Mouse (Mus musculus) liver, embryonic 15.5 days (tissue): ENCODE measurements around the gene Slco4a1. TPM values are rescaled to one million over a fixed set of nuclear protein-coding genes. Genes with fewer than 3 reads are reported as not detected.

Experiments used
- ATAC-seq: fragments of 200-750 bp; cut with Nextera tagmentation; 2 replicates; pipeline ENCODE4 v1.8.0; 2017; ENCODE audit warnings: moderate number of reproducible peaks, mild to moderate bottlenecking, moderate library complexity; ENCODE audit not compliant: insufficient read depth
- H3K27ac ChIP-seq: fragments of 300-500 bp; sonication (generic); replicated peaks from 2 replicates; pipeline ENCODE4 v1.5.1; 2015; ENCODE audit warnings: mild to moderate bottlenecking, inconsistent platforms
- H3K27me3 ChIP-seq: fragments of 300-500 bp; sonication (generic); 2 replicates; pipeline ENCODE4 v1.6.1; 2015; ENCODE audit warnings: mild to moderate bottlenecking, inconsistent platforms
- H3K36me3 ChIP-seq: fragments of 300-500 bp; sonication (generic); replicated peaks from 2 replicates; pipeline ENCODE4 v1.6.1; 2015; ENCODE audit warnings: moderate library complexity, mild to moderate bottlenecking, inconsistent platforms
- H3K4me1 ChIP-seq: fragments of 300-500 bp; sonication (generic); replicated peaks from 2 replicates; pipeline ENCODE4 v1.6.1; 2015; ENCODE audit warnings: inconsistent platforms
- H3K4me2 ChIP-seq: fragments of 300-500 bp; sonication (generic); 2 replicates; pipeline ENCODE4 v1.6.1; 2015; ENCODE audit warnings: moderate library complexity, mild to moderate bottlenecking, inconsistent platforms
- H3K4me3 ChIP-seq: fragments of 300-500 bp; sonication (generic); replicated peaks from 2 replicates; pipeline ENCODE4 v1.5.1; 2015; ENCODE audit warnings: mild to moderate bottlenecking, inconsistent platforms
- H3K9ac ChIP-seq: fragments of 300-500 bp; sonication (generic); 2 replicates; pipeline ENCODE4 v1.6.1; 2015; ENCODE audit warnings: moderate library complexity, mild to moderate bottlenecking, inconsistent platforms
- H3K9me3 ChIP-seq: fragments of 300-500 bp; sonication (generic); replicated peaks from 2 replicates; pipeline ENCODE4 v1.6.1; 2016; ENCODE audit warnings: inconsistent platforms
- WGBS: fragments of 180-500 bp; shearing (Covaris S2); methylation state at CpG from one replicate; pipeline ENCODE4 v1.1.7; 2015; ENCODE audit warnings: mixed read lengths; ENCODE audit not compliant: insufficient replicate concordance; 5-methylcytosine and 5-hydroxymethylcytosine counted together
- polyA plus RNA-seq: library from polyadenylated mRNA; unstranded; fragments of >200 nt; fragmentation: Nextera tagmentation; extraction: Ambion mirVana; gene quantifications from 2 replicates; pipeline ENCODE4 v1.2.1, GENCODE M21; 2015

The Slco4a1 gene
- polyA plus RNA-seq, 1 experiment from 2014 or later = 0.54 TPM

DNA sequence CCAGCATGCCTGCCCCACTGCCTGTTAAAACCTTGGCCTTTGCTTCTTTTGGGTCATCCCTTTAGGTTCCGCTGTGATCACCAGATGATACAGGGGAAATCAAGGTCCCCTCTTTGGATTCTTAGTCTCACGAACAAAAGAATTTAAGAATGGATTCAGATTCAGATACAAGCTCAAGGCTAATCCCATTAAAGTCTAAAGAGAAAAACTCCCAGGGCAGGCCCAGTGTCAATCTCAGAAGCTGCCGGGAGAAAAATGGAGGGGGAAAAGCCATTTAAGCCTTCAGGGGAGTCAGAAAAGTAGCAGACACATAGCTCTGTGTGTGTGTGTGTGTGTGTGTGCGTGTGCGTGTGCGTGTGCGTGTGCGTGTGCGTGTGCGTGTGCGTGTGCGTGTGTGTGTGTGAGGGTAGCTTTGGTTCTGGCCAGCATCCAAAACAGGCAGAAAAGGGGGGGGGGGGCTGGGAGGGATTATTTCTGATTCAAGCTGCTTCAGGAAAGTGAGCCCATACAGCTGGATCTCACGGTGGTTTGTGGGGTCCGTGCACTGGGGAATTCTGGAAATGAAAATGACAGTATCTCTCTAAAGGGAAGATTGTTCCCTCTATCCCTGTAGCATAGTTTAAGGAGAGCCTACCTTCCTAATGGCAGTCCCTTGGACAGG lies 52.5 kb downstream of the Slco4a1 start:
- no peak for ATAC-seq
- Histone ChIP-seq H3K4me3 (no peak overlapping the region), H3K4me1 (no peaks in the 10 kb centered on the region), H3K36me3 (no peaks in the 10 kb centered on the region), H3K27ac (no peak overlapping the region), H3K9ac (no peak overlapping the region), H3K4me2 (no peak overlapping the region), H3K27me3 (no peaks in the 10 kb centered on the region), H3K9me3 (no peaks in the 10 kb centered on the region)
- 81% methylated on average over 14 of the region's 14 CpGs for WGBS

DNA sequence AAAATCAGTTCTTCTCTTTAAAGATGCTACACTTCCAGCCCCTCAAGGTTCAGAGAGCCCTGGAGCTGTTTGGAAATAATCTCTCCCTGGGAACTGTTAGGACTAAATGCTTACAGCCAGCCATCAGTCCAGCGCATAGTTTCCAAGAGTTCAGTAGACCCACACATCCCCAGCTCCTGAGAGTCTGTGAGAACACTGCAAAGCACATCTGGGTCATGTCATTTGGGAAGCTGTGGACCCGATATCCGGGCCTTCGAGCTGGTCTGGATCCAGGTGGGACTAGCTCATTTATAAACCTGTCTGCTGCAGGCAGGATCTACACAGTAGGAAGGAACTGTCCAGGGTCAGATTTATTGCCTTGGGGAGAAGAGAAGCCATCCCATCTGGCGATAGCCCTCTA lies 54.8 kb downstream of the Slco4a1 start:
- Histone ChIP-seq H3K4me2 (no peak overlapping the region), H3K36me3 (no peaks in the 10 kb centered on the region), H3K4me3 (no peak overlapping the region), H3K27ac (no peak overlapping the region), H3K4me1 (no peaks in the 10 kb centered on the region), H3K27me3 (no peaks in the 10 kb centered on the region), H3K9me3 (no peaks in the 10 kb centered on the region), H3K9ac (no peak overlapping the region)
- ATAC-seq = no peak
- 64% methylated on average over 5 of the region's 5 CpGs for WGBS

DNA sequence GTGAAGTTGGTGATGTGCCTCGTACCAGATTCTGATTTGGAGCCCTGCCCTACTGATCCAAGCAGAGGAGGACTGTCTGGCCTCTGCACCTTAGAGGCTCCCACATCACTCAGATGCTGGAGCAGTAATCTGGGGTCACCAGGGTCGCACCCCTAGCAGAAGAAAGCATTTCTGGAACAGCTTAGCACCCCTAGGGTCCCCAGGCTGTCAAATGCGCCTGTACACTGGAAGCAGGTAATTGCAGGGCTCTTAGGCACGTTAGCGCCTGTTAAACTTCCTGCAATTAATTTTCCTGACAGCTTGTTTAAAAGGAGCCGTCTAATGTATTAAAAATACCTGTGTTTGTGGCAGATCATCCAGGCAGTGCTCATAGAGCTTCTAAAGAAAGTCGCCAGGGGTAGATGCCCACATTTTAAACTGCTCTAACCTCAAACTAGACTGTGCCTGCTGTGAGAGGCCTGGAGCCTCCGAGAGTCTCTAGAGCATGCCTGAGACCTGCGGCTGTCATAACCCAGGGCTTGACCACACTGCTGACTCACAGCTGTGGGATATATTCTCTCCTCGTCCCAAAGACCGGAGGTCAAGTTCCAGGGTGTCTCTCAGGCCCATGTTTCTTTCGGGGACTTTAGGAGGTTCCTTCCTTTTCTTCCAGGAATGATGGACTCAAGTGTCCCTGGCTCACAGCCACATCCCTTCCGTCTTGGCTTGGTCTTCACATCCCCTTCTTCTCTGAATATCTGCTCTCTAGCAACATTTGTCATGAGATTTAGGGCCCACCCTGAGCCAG lies 56.0 kb downstream of the Slco4a1 start:
- Histone ChIP-seq H3K27me3 (no peaks in the 10 kb centered on the region), H3K9me3 (no peaks in the 10 kb centered on the region), H3K27ac (no peak overlapping the region), H3K36me3 (no peaks in the 10 kb centered on the region), H3K9ac (no peak overlapping the region), H3K4me2 (no peak overlapping the region), H3K4me3 (no peak overlapping the region), H3K4me1 (no peaks in the 10 kb centered on the region)
- 35% methylated on average over 13 of the region's 13 CpGs for WGBS
- no peak for ATAC-seq

DNA sequence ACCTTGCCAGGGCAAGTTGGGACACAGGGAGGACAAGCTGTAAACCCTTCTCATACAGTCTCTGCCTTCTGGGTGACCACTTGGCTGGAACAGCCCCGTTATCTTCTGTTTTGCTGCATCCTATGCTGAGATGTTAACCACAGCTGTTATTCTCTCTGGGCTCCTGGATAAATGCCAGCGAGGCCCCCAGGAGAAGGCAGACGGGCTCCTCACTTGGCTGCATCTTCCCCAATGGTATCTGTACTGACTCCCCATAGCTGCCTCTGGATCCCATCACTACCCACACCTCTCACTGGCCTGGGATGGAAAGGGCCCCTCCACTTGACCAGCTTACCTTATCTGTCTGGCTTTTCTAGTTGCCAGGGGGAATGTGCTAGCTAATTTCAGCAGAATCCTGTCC lies 57.0 kb downstream of the Slco4a1 start:
- H3K4me3 ChIP-seq = no peak overlapping the region
- H3K36me3 ChIP-seq = no peaks in the 10 kb centered on the region
- H3K27ac ChIP-seq = no peak overlapping the region
- no peaks in the 10 kb centered on the region for H3K27me3 ChIP-seq
- no peak overlapping the region for H3K9ac ChIP-seq
- no peaks in the 10 kb centered on the region for H3K4me1 ChIP-seq
- 61% methylated on average over 3 of the region's 3 CpGs for WGBS
- H3K4me2 ChIP-seq = no peak overlapping the region
- H3K9me3 ChIP-seq = no peaks in the 10 kb centered on the region
- no peak for ATAC-seq

DNA sequence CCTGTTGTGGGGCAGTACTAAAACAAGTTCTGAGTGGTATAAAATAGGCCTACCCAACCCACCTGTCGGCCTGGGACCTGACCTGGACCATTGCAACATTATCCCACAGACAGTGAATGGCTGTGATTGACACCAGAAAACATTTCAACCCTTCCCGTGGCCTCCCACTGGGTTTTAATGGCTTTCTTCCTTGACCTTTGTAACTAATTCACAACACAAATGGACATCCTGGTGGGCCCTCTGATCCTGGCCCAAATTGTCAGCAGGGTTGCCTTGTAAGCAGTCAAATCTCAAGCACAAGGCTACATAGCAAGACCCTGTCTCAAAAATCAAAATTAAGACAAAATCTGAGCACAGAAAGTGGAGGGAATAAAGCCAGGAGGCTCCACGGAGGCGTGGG lies 57.8 kb downstream of the Slco4a1 start:
- Histone ChIP-seq H3K4me2 (no peak overlapping the region), H3K27ac (no peak overlapping the region)
- WGBS = 47% methylated on average over 4 of the region's 4 CpGs

DNA sequence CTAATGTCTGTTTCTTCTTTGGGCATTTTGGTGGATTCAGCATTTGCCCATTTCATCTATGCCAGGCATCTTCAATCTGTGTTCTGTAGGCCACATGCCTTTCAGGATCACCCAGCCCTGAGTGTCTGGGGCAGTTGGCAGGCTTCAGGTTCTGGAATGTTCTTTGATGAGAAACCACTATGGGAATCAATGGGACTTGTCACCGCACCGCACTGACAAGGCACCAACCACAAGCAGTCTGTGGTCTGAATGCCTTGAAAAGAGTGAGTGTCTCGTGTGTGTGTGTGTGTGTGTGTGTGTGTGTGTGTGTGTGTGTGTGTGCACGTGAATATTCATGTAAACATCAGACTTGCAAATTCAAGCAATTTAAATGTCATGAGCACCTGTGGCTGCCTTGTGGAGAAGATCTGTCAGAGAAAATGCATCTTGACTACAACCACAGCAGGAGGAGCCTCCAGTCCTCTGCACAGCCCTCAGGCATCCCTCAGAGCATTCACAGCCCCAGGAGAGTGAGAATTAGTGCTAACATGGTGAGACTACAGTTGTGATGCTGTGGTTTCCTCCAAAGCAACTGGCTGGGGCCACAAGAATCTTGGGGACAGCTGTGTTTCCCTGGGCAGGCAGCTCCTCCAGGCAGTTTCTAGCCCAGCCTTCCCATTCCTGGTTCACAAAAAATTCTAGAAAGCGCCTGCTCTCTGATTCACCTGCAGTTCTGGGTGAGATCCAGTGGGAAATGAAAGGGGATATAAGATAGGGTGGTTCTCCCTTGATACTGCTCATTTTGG lies 65.6 kb downstream of the Slco4a1 start:
- Histone ChIP-seq H3K9me3 (no peaks in the 10 kb centered on the region), H3K36me3 (no peaks in the 10 kb centered on the region), H3K27me3 (peaks cover 18% of the 10 kb centered on the region), H3K4me2 (no peak overlapping the region), H3K4me3 (no peak overlapping the region), H3K27ac (no peak overlapping the region), H3K9ac (no peak overlapping the region), H3K4me1 (no peaks in the 10 kb centered on the region)
- ATAC-seq = no peak
- WGBS = 56% methylated on average over 5 of the region's 5 CpGs

More for the DNA sequence above, 57.8 kb downstream of the Slco4a1 start:
- Histone ChIP-seq H3K4me1 (no peaks in the 10 kb centered on the region), H3K4me3 (no peak overlapping the region), H3K9me3 (no peaks in the 10 kb centered on the region), H3K27me3 (no peaks in the 10 kb centered on the region), H3K36me3 (no peaks in the 10 kb centered on the region), H3K9ac (no peak overlapping the region)
- ATAC-seq = no peak

DNA sequence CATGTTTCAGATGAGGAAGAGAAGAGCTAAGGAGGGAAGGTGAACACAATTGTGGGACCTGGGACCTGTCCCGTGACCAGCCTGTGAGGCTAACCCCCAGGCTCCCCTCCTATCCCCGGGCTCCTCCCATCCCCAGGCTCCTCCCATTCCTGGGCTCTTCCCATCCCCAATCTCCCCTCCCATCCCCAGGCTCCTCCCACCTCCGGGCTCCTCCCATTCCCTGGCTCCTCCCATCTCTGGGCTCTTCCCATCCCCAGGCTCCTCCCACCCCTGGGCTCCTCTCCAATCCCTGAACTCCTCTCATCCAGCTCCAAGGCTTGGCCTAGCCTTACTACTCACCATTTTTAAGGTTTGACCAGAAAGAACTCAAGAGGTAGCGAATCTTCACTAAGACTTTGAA lies 66.8 kb downstream of the Slco4a1 start:
- Histone ChIP-seq H3K36me3 (no peaks in the 10 kb centered on the region), H3K27ac (no peak overlapping the region), H3K4me1 (no peaks in the 10 kb centered on the region), H3K4me3 (no peak overlapping the region), H3K9me3 (no peaks in the 10 kb centered on the region), H3K4me2 (no peak overlapping the region), H3K9ac (no peak overlapping the region), H3K27me3 (peaks cover 26% of the 10 kb centered on the region)
- WGBS = 58% methylated on average over 4 of the region's 4 CpGs
- ATAC-seq = no peak

Other genes starting within 250 kb of the Slco4a1 start
- gene Lama5, start 230.4 kb upstream of the Slco4a1 start, polyA plus RNA-seq = 1.6 and 1.9 TPM in 2 replicates
- 223 and 320 TPM in 2 replicates for gene Rps21, start 198.9 kb upstream of the Slco4a1 start, polyA plus RNA-seq
- 3.4 and 3.5 TPM in 2 replicates for gene Cables2, start 182.7 kb upstream of the Slco4a1 start, polyA plus RNA-seq
- not detected in 2 replicates for gene Rbbp8nl, start 166.4 kb upstream of the Slco4a1 start, polyA plus RNA-seq
- 0.25 and 0.37 TPM in 2 replicates for gene Gata5, start 121.5 kb upstream of the Slco4a1 start, polyA plus RNA-seq
- 0.06 TPM in 2 replicates for gene Ntsr1, start 43.7 kb downstream of the Slco4a1 start, polyA plus RNA-seq
- gene Mrgbp, start 125.1 kb downstream of the Slco4a1 start, polyA plus RNA-seq = 8.7 and 8.8 TPM in 2 replicates
- gene Ogfr, start 133.0 kb downstream of the Slco4a1 start, polyA plus RNA-seq = 25.1 and 27.4 TPM in 2 replicates
- gene Col9a3, start 141.5 kb downstream of the Slco4a1 start, polyA plus RNA-seq = 1.4 and 3.5 TPM in 2 replicates
- 0.05 TPM in 1 of 2 replicates, not detected in the other for gene Tcfl5, start 186.5 kb downstream of the Slco4a1 start, polyA plus RNA-seq